28 mouse cellular contexts compared by ENCODE assay signal in the genomic region with DNA sequence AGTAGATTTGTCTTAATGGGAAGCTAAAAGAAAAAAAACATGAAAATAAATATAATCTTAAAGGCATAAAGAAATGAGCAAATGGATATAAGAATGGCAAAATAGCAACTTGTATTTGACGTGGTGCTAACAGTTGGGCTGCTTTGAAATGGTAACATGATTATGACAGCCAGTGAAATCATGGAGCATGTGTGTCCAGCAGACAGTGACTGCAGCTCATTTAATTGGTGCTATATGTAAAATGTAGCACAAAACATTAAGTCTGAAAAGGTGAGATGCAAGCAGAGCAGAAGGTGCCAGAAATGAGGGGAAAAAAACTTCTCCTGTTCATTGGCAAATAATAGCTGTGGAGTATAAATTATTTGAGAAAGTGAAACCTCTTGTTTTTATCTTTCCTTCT.
"Had no signal": no experiment of that assay in that cellular context is flagged by ENCODE, and none has a peak within 500 bp of the region (broad histone marks: within the 10 kb centered on the region; RNA-seq: fewer than 3 reads in every experiment).

No protein-coding gene starts in this region.

- H3K4me3 ChIP-seq: heart, adult 2 months; heart, embryonic 13.5 days; heart, embryonic 15.5 days; hindbrain, embryonic 13.5 days; hindbrain, embryonic 15.5 days; kidney, embryonic 15.5 days; limb, embryonic 13.5 days; limb, embryonic 15.5 days; liver, embryonic 12.5 days had no signal

- H3K4me1 ChIP-seq: heart, embryonic 13.5 days; heart, embryonic 15.5 days; hindbrain, embryonic 13.5 days; hindbrain, embryonic 15.5 days; kidney, embryonic 15.5 days; limb, embryonic 13.5 days; limb, embryonic 15.5 days; liver, embryonic 12.5 days had no signal

- H3K9ac ChIP-seq: heart, embryonic 13.5 days; heart, embryonic 15.5 days; hindbrain, embryonic 13.5 days; hindbrain, embryonic 15.5 days; kidney, embryonic 15.5 days; limb, embryonic 13.5 days; limb, embryonic 15.5 days; liver, embryonic 12.5 days; liver, embryonic 14.5 days had no signal

- ATAC-seq: hindbrain, postnatal 0 days; intestine, embryonic 16.5 days; liver, embryonic 12.5 days had no signal

- H3K4me2 ChIP-seq: heart, embryonic 11.5 days; heart, embryonic 13.5 days; heart, embryonic 15.5 days; hindbrain, embryonic 13.5 days; hindbrain, embryonic 15.5 days; kidney, embryonic 15.5 days; limb, embryonic 13.5 days; limb, embryonic 15.5 days; liver, embryonic 12.5 days had no signal

- H3K36me3 ChIP-seq: heart, embryonic 13.5 days; heart, embryonic 15.5 days; hindbrain, embryonic 13.5 days; hindbrain, embryonic 15.5 days; kidney, embryonic 15.5 days; limb, embryonic 13.5 days; limb, embryonic 15.5 days; liver, embryonic 12.5 days had no signal

- DNase-seq: gastrocnemius, postnatal 10 days; gastrocnemius, postnatal 25 days; heart, adult 11 months; heart, adult 2 months; heart, postnatal 14 days; heart, postnatal 36 days; kidney, adult 11 months; kidney, adult 2 months; kidney, adult 9 months; kidney, postnatal 14 days; kidney, postnatal 36 days; layer of hippocampus, adult 9-11 months; layer of hippocampus, postnatal 36 days; left cerebral cortex, postnatal 4 days; lung, adult 18-20 months had no signal

- H3K9me3 ChIP-seq: heart, embryonic 13.5 days; heart, embryonic 15.5 days; hindbrain, embryonic 13.5 days; hindbrain, embryonic 15.5 days; kidney, embryonic 15.5 days; limb, embryonic 13.5 days; limb, embryonic 15.5 days; liver, embryonic 12.5 days had no signal

- H3K27me3 ChIP-seq: heart, embryonic 13.5 days; heart, embryonic 15.5 days; hindbrain, embryonic 13.5 days; hindbrain, embryonic 15.5 days; kidney, embryonic 15.5 days; limb, embryonic 13.5 days; limb, embryonic 15.5 days; liver, embryonic 12.5 days had no signal

- H3K27ac ChIP-seq: heart, adult 2 months; heart, embryonic 13.5 days; heart, embryonic 15.5 days; hindbrain, embryonic 13.5 days; hindbrain, embryonic 15.5 days; hindbrain, postnatal 0 days; kidney, embryonic 15.5 days; kidney, postnatal 0 days; limb, embryonic 13.5 days; limb, embryonic 15.5 days; liver, embryonic 12.5 days; liver, embryonic 14.5 days had no signal
